Mouse (Mus musculus): Measurements from ENCODE around the gene Errfi1.
A peak's percentile ranks its signal among the peaks of the same experiment; 100 is the strongest.

GRCm38 (mm10) chr4:150909451-150910156, 55.9 kb downstream of the Errfi1 start:
- TF ChIP-seq CTCF (IDR thresholded peaks at IDR 0.05; ENCODE audit: control insufficient read depth, insufficient read depth, low read length) (peak; percentile 38), POLR2A (IDR thresholded peaks at IDR 0.05; ENCODE audit: borderline replicate concordance, control insufficient read depth, low read depth, low read length) (peak; percentile 78)
